Mouse (Mus musculus) left cerebral cortex, adult 18-20 months (tissue): ENCODE data around the gene Aif1. TPM values are rescaled to one million over a fixed set of nuclear protein-coding genes. Genes with fewer than 3 reads are reported as not detected.

Experiments used
- DNase-seq, 2 experiments: peaks; one replicate each; pipeline ENCODE4 v3.0.0; 2021 to 2022; ENCODE audit warnings: low spot score in 2 of 2, mixed read lengths in 1 of 2
- microRNA-seq, 2 experiments: library from miRNA; unstranded; fragments of <30 nt; microRNA quantifications; one replicate each; pipeline ENCODE4 v1.2.0; 2021
- total RNA-seq, 2 experiments: library from RNA; stranded (reverse); gene quantifications; 2 replicates each; pipeline ENCODE4 v1.2.3; 2021

Aif1 gene
- total RNA-seq, 2 experiments from 2014 or later: 8.6 to 11.6 TPM

GRCm38 (mm10) chr17:35121143-35121799 is 54.6 kb downstream of the Aif1 start, which contains the start of gene Gpank1:
Gpank1 (plus strand) TSS chr17:35121455.
- DNase-seq: peak; percentile 93 to 98

Small RNA genes within 50 kb of the gene (microRNA-seq; reads per million reads assigned to microRNA genes)
- gene Mir6973a (0 reads per million in 2 experiments), gene Mir6974 (0.21 to 0.25 reads per million in 2 experiments)

Other genes with a start within 250 kb of the Aif1 start
- gene Neu1, start 244.8 kb downstream of the Aif1 start, total RNA-seq: 10 to 100 TPM; 46.2 to 48.4 TPM
- gene Hspa1b, start 216.8 kb downstream of the Aif1 start, total RNA-seq: 10 to 100 TPM; 21.5 to 31.4 TPM
- under 1 TPM in 1 of 2 experiments, not detected in 1; 0.72 TPM for gene Gm20481, start 206.2 kb downstream of the Aif1 start, total RNA-seq
- 10 to 100 TPM; 22.1 to 23.4 TPM for gene Hspa1a, start 203.9 kb downstream of the Aif1 start, total RNA-seq
- under 1 TPM; 0.44 to 0.61 TPM for gene Hspa1l, start 203.4 kb downstream of the Aif1 start, total RNA-seq
- gene Lsm2, start 194.2 kb downstream of the Aif1 start, total RNA-seq: 10 to 100 TPM; 13.9 to 15.5 TPM
- gene Vars, start 175.1 kb downstream of the Aif1 start, total RNA-seq: 10 to 100 TPM; 39.6 to 44.0 TPM
- under 1 TPM; 0.61 to 0.77 TPM for gene Vwa7, start 159.5 kb downstream of the Aif1 start, total RNA-seq
- gene Sapcd1, start 148.1 kb downstream of the Aif1 start, total RNA-seq: not detected
- gene Msh5, start 129.3 kb downstream of the Aif1 start, total RNA-seq: under 1 TPM; 0.65 to 0.68 TPM
- 10 to 100 TPM in 1 of 2 experiments, 1 to 10 TPM in 1; 9.1 to 10.2 TPM for gene Clic1, start 126.1 kb downstream of the Aif1 start, total RNA-seq
- 10 to 100 TPM in 1 of 2 experiments, 1 to 10 TPM in 1; 9.9 to 11.6 TPM for gene Ddah2, start 117.0 kb downstream of the Aif1 start, total RNA-seq
- gene Ly6g6c, start 110.7 kb downstream of the Aif1 start, total RNA-seq: not detected
- gene Mpig6b, start 109.9 kb downstream of the Aif1 start, total RNA-seq: not detected
- 1 to 10 TPM; 2.3 to 6.2 TPM for gene Ly6g6e, start 99.2 kb downstream of the Aif1 start, total RNA-seq
- gene Ly6g6d, start 98.0 kb downstream of the Aif1 start, total RNA-seq: 1 to 10 TPM in 1 of 2 experiments, under 1 TPM in 1; 0.70 to 1.0 TPM
- under 1 TPM; 0.33 to 0.40 TPM for gene Ly6g6f, start 90.5 kb downstream of the Aif1 start, total RNA-seq
- 100 to 1,000 TPM; 115 to 120 TPM for gene Abhd16a, start 86.8 kb downstream of the Aif1 start, total RNA-seq
- not detected for gene Ly6g5c, start 67.8 kb downstream of the Aif1 start, total RNA-seq
- under 1 TPM; 0.28 to 0.72 TPM for gene Ly6g5b, start 60.6 kb downstream of the Aif1 start, total RNA-seq
- 10 to 100 TPM; 15.9 to 16.4 TPM for gene Gpank1, start 54.6 kb downstream of the Aif1 start, total RNA-seq
- gene Csnk2b, start 54.0 kb downstream of the Aif1 start, total RNA-seq: 100 to 1,000 TPM; 192 to 198 TPM
- 10 to 100 TPM; 31.5 to 32.2 TPM for gene D17H6S53E, start 49.7 kb downstream of the Aif1 start, total RNA-seq
- gene Apom, start 44.0 kb downstream of the Aif1 start, total RNA-seq: not detected
- gene Bag6, start 40.9 kb downstream of the Aif1 start, total RNA-seq: 100 to 1,000 TPM; 294 to 308 TPM
- gene Prrc2a, start 11.2 kb downstream of the Aif1 start, total RNA-seq: 100 to 1,000 TPM; 270 to 288 TPM
- gene Lst1, start 12.4 kb upstream of the Aif1 start, total RNA-seq: 1 to 10 TPM; 6.0 to 6.9 TPM
- under 1 TPM; 0.79 to 0.80 TPM for gene Ltb, start 18.4 kb upstream of the Aif1 start, total RNA-seq
- gene Tnf, start 25.9 kb upstream of the Aif1 start, total RNA-seq: not detected
- gene Lta, start 29.3 kb upstream of the Aif1 start, total RNA-seq: under 1 TPM; 0.23 to 0.60 TPM
- not detected for gene Gm16181, start 44.8 kb upstream of the Aif1 start, total RNA-seq
- gene Atp6v1g2, start 57.6 kb upstream of the Aif1 start, total RNA-seq: 100 to 1,000 TPM; 587 to 598 TPM
- gene Nfkbil1, start 59.7 kb upstream of the Aif1 start, total RNA-seq: 10 to 100 TPM; 11.6 to 14.9 TPM
- 100 to 1,000 TPM; 201 to 213 TPM for gene Ddx39b, start 65.7 kb upstream of the Aif1 start, total RNA-seq
- 10 to 100 TPM; 26.2 to 33.1 TPM for gene H2-D1, start 86.7 kb upstream of the Aif1 start, total RNA-seq
- gene H2-Q1, start 144.3 kb upstream of the Aif1 start, total RNA-seq: 1 to 10 TPM in 1 of 2 experiments, under 1 TPM in 1; 0.79 to 1.2 TPM
- under 1 TPM; 0.44 to 0.82 TPM for gene H2-Q2, start 166.2 kb upstream of the Aif1 start, total RNA-seq
- 1 to 10 TPM; 2.9 to 4.1 TPM for gene H2-Q4, start 203.5 kb upstream of the Aif1 start, total RNA-seq
- 1 to 10 TPM in 1 of 2 experiments, under 1 TPM in 1; 0.96 to 1.4 TPM for gene H2-Q6, start 248.8 kb upstream of the Aif1 start, total RNA-seq